Mouse (Mus musculus) yolk sac, embryonic 10.5 days (tissue): Measurements from ENCODE around the gene Fam50b.

Experiments
- DNase-seq: peaks from one replicate; pipeline ENCODE4 v3.0.0-alpha.2; 2017; ENCODE audit warnings: low spot score

Fam50b gene

GRCm38 (mm10) chr13:34734686-34735085, at the start of gene Fam50b:
Fam50b (plus strand) TSS chr13:34734850.
- no peak for DNase-seq

- DNase-seq: no peak
Observed at GRCm38 (mm10) chr13:34685008-34685765, 49.5 kb upstream of the Fam50b start.

GRCm38 (mm10) chr13:34691049-34691448, 43.6 kb upstream of the Fam50b start:
- DNase-seq: no peak

GRCm38 (mm10) chr13:34693111-34693510, 41.5 kb upstream of the Fam50b start:
- DNase-seq: no peak

- DNase-seq: no peak
Observed at GRCm38 (mm10) chr13:34696734-34697332, 37.8 kb upstream of the Fam50b start.

GRCm38 (mm10) chr13:34700091-34700490, 34.6 kb upstream of the Fam50b start:
- DNase-seq: no peak

GRCm38 (mm10) chr13:34700630-34701029, 34.0 kb upstream of the Fam50b start:
- DNase-seq: no peak

GRCm38 (mm10) chr13:34703301-34703700, 31.3 kb upstream of the Fam50b start:
- DNase-seq: no peak

GRCm38 (mm10) chr13:34703795-34704194, 30.9 kb upstream of the Fam50b start:
- DNase-seq: no peak

GRCm38 (mm10) chr13:34704835-34705234, 29.8 kb upstream of the Fam50b start:
- DNase-seq: no peak

- DNase-seq: peak; percentile 10
Observed at GRCm38 (mm10) chr13:34708955-34709354, 25.7 kb upstream of the Fam50b start.

- DNase-seq: no peak
Observed at GRCm38 (mm10) chr13:34709566-34709965, 25.1 kb upstream of the Fam50b start.

GRCm38 (mm10) chr13:34711410-34711809, 23.2 kb upstream of the Fam50b start:
- DNase-seq: no peak

GRCm38 (mm10) chr13:34712881-34713280, 21.8 kb upstream of the Fam50b start:
- DNase-seq: no peak

- no peak for DNase-seq
Observed at GRCm38 (mm10) chr13:34715437-34715838, 19.2 kb upstream of the Fam50b start.

- DNase-seq: peak; percentile 59
Observed at GRCm38 (mm10) chr13:34724831-34725592, 9.6 kb upstream of the Fam50b start.

- peak; percentile 67 for DNase-seq
Observed at GRCm38 (mm10) chr13:34725800-34726476, 8.7 kb upstream of the Fam50b start.

GRCm38 (mm10) chr13:34726477-34726805, 8.2 kb upstream of the Fam50b start:
- DNase-seq: no peak

- no peak for DNase-seq
Observed at GRCm38 (mm10) chr13:34727060-34727459, 7.6 kb upstream of the Fam50b start.

GRCm38 (mm10) chr13:34731551-34731950, 3.1 kb upstream of the Fam50b start:
- DNase-seq: no peak

GRCm38 (mm10) chr13:34733780-34734179, 870 bp upstream of the Fam50b start:
- no peak for DNase-seq

GRCm38 (mm10) chr13:34737968-34738698, 3.5 kb downstream of the Fam50b start:
- no peak for DNase-seq
